Mouse (Mus musculus): ENCODE measurements around the gene Fanca. TPM values are rescaled to one million over a fixed set of nuclear protein-coding genes. Genes with fewer than 3 reads are reported as not detected.
"Not testable (repeated sequence)": the region's sequence is repeated elsewhere in the genome, so short reads cannot be mapped to it uniquely, and the experiment has no call there.

Gene Fanca
- polyA plus RNA-seq, 1 experiment from 2014 or later, result 29.0 TPM

DNA sequence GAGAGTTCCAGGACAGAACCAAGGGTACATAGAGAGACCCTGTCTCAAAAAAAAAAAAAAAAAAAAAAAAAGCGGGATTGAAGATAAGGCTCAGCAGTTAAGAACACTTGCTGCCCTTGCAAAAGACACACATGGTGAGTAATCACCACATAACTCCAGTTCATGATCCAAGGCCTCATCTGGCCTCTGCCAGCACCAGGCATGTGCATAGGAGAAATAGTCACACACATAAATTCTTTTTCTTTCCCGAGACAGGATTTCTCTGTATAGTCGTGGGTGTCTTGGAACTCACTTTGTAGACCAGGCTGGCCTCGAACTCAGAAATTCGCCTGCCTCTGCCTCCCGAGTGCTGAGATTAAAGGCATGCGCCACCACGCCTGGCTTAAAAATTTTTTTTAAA is 60.8 kb downstream of the Fanca start:
- H3K9me3 ChIP-seq; H3K4me2 ChIP-seq; H3K9ac ChIP-seq; H3K27me3 ChIP-seq; H3K27ac ChIP-seq; H3K4me3 ChIP-seq; ATAC-seq (ENCODE audit: borderline replicate concordance, extremely low read depth, low FRiP score, low TSS enrichment): not testable (repeated sequence)
- Histone ChIP-seq H3K36me3 (peaks cover 56% of the 10 kb centered on the region), H3K4me1 (peaks cover 19% of the 10 kb centered on the region)
- WGBS, result 89% methylated on average over 8 of the region's 8 CpGs

- no peak overlapping the region for H3K4me3 ChIP-seq
- H3K9ac ChIP-seq, result no peak overlapping the region
- ATAC-seq (ENCODE audit: borderline replicate concordance, extremely low read depth, low FRiP score, low TSS enrichment), result no peak
- peaks cover 20% of the 10 kb centered on the region for H3K4me1 ChIP-seq
- no peak overlapping the region for H3K27ac ChIP-seq
- H3K4me2 ChIP-seq, result no peak overlapping the region
- 85% methylated on average over 3 of the region's 3 CpGs for WGBS
- H3K9me3 ChIP-seq, result no peaks in the 10 kb centered on the region
- no peaks in the 10 kb centered on the region for H3K27me3 ChIP-seq
- H3K36me3 ChIP-seq, result peaks cover 54% of the 10 kb centered on the region
Observed at GRCm38 (mm10) chr8:123257114-123257513, 61.3 kb downstream of the Fanca start.

GRCm38 (mm10) chr8:123255170-123255569 is 63.2 kb downstream of the Fanca start:
- Histone ChIP-seq H3K4me3 (peak overlapping the region; percentile 90), H3K9me3 (no peaks in the 10 kb centered on the region), H3K27ac (no peak overlapping the region), H3K36me3 (peaks cover 52% of the 10 kb centered on the region), H3K4me1 (peaks cover 20% of the 10 kb centered on the region), H3K27me3 (no peaks in the 10 kb centered on the region), H3K9ac (peak overlapping the region; percentile 97), H3K4me2 (peak overlapping the region; percentile 92)
- ATAC-seq (ENCODE audit: borderline replicate concordance, extremely low read depth, low FRiP score, low TSS enrichment), result no peak
- 69% methylated on average over 6 of the region's 6 CpGs for WGBS

DNA sequence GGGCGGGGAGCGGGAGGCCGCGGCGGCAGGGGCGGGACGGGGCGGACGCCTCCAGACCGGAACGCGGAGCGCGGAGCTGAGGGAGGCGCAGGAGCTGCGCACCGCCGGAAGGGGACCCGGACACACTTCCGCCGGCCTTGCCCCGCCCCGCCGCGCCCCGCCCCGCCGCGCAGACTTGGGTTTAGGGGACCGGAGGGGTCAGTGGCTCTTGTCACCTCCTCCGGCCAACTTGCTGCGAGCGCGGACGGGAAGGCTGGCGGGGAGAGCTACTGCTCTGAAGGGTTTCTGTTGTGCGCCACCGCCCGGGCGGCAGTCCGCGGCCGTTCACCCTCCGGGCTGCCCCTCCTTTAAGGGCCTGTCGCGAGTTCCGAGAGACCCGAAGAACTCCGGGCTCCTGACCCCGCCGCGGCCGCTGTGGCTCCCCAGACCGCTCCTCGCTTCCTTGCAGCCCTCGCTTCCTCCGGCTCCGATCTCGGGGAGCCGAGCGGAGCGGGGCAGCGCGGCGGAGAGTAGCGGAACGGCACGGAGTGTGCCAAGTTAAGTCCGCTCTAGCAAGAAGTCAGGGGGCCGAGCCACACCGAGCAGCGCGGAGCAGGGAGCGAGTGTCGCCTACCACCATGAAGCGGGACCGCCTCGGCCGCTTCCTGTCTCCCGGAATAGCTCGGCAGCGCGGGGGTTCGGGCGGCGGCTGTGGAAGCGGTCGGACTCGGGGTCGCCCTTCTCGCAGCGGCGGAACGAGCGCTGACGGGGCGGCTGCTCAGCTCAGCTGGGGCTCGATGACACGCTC is 64.1 kb downstream of the Fanca start, which contains the start of the genes Zfp276 and Vps9d1:
Zfp276 (plus strand) TSS at position 97 of the 787 bp plus-strand sequence.
Vps9d1 (minus strand) TSS at position 250 of the 787 bp plus-strand sequence.
- H3K9me3 ChIP-seq, result no peaks in the 10 kb centered on the region
- peak; percentile 96 for ATAC-seq (ENCODE audit: borderline replicate concordance, extremely low read depth, low FRiP score, low TSS enrichment)
- H3K4me3 ChIP-seq, result peak within 1 kb of the TSS; percentile 90
- WGBS, result under 1% methylated on average over 91 of the region's 99 CpGs
- peak within 1 kb of the TSS; percentile 97 for H3K9ac ChIP-seq
- peak within 1 kb of the TSS; percentile 92 for H3K4me2 ChIP-seq
- H3K27ac ChIP-seq, result peak within 1 kb of the TSS; percentile 69
- H3K4me1 ChIP-seq, result peaks cover 20% of the 10 kb centered on the region
- peaks cover 51% of the 10 kb centered on the region for H3K36me3 ChIP-seq
- no peaks in the 10 kb centered on the region for H3K27me3 ChIP-seq

- Histone ChIP-seq H3K27me3 (no peaks in the 10 kb centered on the region), H3K27ac (peak overlapping the region; percentile 69), H3K4me2 (peak overlapping the region; percentile 92), H3K9me3 (no peaks in the 10 kb centered on the region), H3K36me3 (peaks cover 51% of the 10 kb centered on the region), H3K4me1 (peaks cover 20% of the 10 kb centered on the region), H3K4me3 (peak overlapping the region; percentile 90), H3K9ac (peak overlapping the region; percentile 97)
- WGBS, result under 1% methylated on average over 40 of the region's 40 CpGs
- no peak; the same call in 1 of the 2 replicates for ATAC-seq (ENCODE audit: borderline replicate concordance, extremely low read depth, low FRiP score, low TSS enrichment)
Observed at GRCm38 (mm10) chr8:123253451-123254098, 64.8 kb downstream of the Fanca start.

DNA sequence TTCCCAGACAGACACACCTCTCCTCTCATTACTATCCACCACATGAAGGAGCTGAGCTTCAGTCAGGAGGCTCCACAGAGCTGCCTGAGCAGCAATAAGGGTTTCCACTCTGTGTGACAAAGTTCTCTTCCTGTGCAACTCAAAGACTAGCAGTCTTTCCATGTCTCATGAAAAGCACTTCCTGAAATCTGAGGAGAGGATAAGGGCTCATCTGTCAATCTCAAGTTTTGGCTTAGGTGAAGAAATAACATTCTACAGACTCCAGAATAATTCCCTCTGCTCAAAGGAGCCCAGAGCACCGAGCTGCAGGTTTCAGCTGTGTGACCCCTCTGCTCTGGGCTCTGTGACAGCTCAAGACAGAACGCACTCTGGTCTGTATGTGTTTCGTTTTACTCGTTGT is 65.5 kb downstream of the Fanca start:
- ATAC-seq (ENCODE audit: borderline replicate concordance, extremely low read depth, low FRiP score, low TSS enrichment), result no peak
- no peaks in the 10 kb centered on the region for H3K9me3 ChIP-seq
- H3K4me2 ChIP-seq, result peak overlapping the region; percentile 92
- no peak overlapping the region for H3K27ac ChIP-seq
- no peaks in the 10 kb centered on the region for H3K27me3 ChIP-seq
- peak overlapping the region; percentile 90 for H3K4me3 ChIP-seq
- H3K9ac ChIP-seq, result peak overlapping the region; percentile 97; the same call in 1 of the 2 replicates
- peaks cover 51% of the 10 kb centered on the region for H3K36me3 ChIP-seq
- WGBS, result 41% methylated on average over 4 of the region's 4 CpGs
- peaks cover 20% of the 10 kb centered on the region for H3K4me1 ChIP-seq

DNA sequence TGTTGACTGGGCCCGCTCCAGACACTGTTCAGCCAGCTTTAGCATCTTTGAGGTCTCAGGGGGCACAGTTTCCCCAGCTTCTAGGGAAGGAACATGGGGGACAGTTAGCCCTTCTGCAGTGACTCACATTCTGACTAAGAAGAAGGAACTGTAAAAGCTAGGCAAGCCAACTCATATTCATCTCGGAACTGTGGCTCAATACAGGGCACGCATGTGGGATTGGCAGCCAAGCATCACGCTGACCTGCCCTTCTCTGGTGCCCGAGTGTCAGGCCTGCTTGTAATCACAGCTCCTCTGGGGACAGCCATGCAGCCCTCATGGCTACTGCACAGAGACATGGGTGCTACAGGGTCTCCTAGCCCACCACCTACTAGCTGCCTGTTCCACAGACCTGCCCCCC is 67.4 kb downstream of the Fanca start:
- no peak for ATAC-seq (ENCODE audit: borderline replicate concordance, extremely low read depth, low FRiP score, low TSS enrichment)
- WGBS, result 91% methylated on average over 5 of the region's 5 CpGs

DNA sequence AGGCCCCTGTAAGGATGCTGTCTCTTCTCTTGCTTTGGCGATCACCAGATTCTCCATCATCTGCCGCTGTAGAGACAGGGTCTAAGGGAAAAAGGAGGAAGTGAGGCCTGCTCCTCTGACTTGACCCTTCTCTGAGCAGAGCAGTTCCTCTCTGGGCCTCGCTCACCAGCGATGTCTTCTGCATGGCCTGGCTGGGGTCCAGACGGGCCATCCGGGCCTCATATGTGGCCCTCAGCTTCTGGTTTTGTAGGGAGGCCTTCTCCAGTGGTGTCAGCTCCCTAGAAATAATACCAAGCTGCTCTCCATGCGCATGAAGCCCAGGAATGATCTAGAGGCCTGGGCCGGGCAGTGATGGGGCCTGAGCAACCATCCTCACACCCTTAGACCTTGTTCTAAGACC is 69.8 kb downstream of the Fanca start:
- H3K27me3 ChIP-seq, result no peaks in the 10 kb centered on the region
- peaks cover 9% of the 10 kb centered on the region for H3K4me1 ChIP-seq
- WGBS, result 84% methylated on average over 8 of the region's 8 CpGs
- ATAC-seq (ENCODE audit: borderline replicate concordance, extremely low read depth, low FRiP score, low TSS enrichment), result no peak
- H3K4me2 ChIP-seq, result no peak overlapping the region
- peaks cover 66% of the 10 kb centered on the region for H3K36me3 ChIP-seq
- no peak overlapping the region for H3K27ac ChIP-seq
- no peak overlapping the region for H3K9ac ChIP-seq
- H3K9me3 ChIP-seq, result no peaks in the 10 kb centered on the region
- H3K4me3 ChIP-seq, result no peak overlapping the region

More for the DNA sequence above, 67.4 kb downstream of the Fanca start:
- Histone ChIP-seq H3K27ac (no peak overlapping the region), H3K27me3 (no peaks in the 10 kb centered on the region), H3K36me3 (peaks cover 52% of the 10 kb centered on the region), H3K4me2 (no peak overlapping the region), H3K4me1 (peaks cover 20% of the 10 kb centered on the region), H3K9ac (no peak overlapping the region), H3K4me3 (no peak overlapping the region), H3K9me3 (no peaks in the 10 kb centered on the region)

DNA sequence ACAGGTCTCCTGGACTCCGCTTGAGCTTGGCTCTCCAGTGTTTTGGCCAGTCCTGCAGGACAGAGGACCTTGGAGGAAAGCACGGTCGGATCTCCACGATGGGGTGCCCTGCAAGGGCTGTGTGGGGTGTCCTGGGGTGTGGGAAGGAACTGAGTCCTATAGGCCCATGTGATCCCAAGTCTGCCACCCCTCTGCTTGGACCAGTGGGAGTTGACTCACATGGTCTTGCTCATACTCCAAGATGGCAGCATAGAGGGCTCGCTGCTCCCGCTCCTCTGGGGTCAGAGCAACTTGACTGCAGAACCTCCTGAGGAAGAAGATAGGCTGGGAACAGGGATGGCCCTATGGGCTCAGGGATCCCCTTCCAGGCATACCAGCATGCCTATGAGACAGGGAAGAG is 70.6 kb downstream of the Fanca start:
- no peak overlapping the region for H3K4me3 ChIP-seq
- no peak overlapping the region for H3K9ac ChIP-seq
- ATAC-seq (ENCODE audit: borderline replicate concordance, extremely low read depth, low FRiP score, low TSS enrichment), result 0 out of 2 replicates have a peak, but pooled peaks have one; percentile 24
- no peaks in the 10 kb centered on the region for H3K9me3 ChIP-seq
- WGBS, result 96% methylated on average over 6 of the region's 6 CpGs
- no peaks in the 10 kb centered on the region for H3K27me3 ChIP-seq
- no peak overlapping the region for H3K27ac ChIP-seq
- H3K4me2 ChIP-seq, result no peak overlapping the region
- peaks cover 2% of the 10 kb centered on the region for H3K4me1 ChIP-seq
- H3K36me3 ChIP-seq, result peaks cover 66% of the 10 kb centered on the region

GRCm38 (mm10) chr8:123245543-123245942 is 72.8 kb downstream of the Fanca start:
- Histone ChIP-seq H3K27ac (no peak overlapping the region), H3K9ac (no peak overlapping the region), H3K36me3 (peaks cover 64% of the 10 kb centered on the region), H3K27me3 (no peaks in the 10 kb centered on the region), H3K9me3 (no peaks in the 10 kb centered on the region), H3K4me1 (no peaks in the 10 kb centered on the region), H3K4me2 (no peak overlapping the region), H3K4me3 (no peak overlapping the region)
- WGBS, result 83% methylated on average over 12 of the region's 12 CpGs
- ATAC-seq (ENCODE audit: borderline replicate concordance, extremely low read depth, low FRiP score, low TSS enrichment), result no peak

DNA sequence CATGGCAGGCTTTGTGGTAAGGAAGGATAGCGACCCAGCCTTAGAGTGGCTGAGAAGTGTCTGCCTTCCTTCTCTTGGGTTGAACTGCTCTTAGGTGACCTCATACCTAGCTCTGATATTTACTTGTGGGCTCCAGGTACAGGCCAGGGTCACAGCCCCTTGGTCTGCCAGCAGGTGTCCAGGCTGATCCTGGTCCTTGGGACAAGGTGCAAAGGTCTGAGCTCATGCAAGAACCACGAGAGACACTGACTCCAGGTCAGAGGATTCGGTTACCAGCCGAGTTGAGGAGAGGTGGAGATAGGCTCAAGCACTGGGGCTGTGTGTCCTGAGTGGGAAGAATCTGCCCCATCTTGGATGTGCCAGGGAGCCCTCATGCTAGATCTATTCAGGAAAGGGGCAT is 74.0 kb downstream of the Fanca start:
- no peak overlapping the region for H3K9ac ChIP-seq
- H3K27ac ChIP-seq, result no peak overlapping the region
- no peak for ATAC-seq (ENCODE audit: borderline replicate concordance, extremely low read depth, low FRiP score, low TSS enrichment)
- no peaks in the 10 kb centered on the region for H3K27me3 ChIP-seq
- H3K4me3 ChIP-seq, result no peak overlapping the region
- 83% methylated on average over 4 of the region's 4 CpGs for WGBS
- no peaks in the 10 kb centered on the region for H3K4me1 ChIP-seq
- H3K9me3 ChIP-seq, result no peaks in the 10 kb centered on the region
- H3K4me2 ChIP-seq, result no peak overlapping the region
- H3K36me3 ChIP-seq, result peaks cover 54% of the 10 kb centered on the region

- no peak overlapping the region for H3K27ac ChIP-seq
- no peak overlapping the region for H3K9ac ChIP-seq
- no peaks in the 10 kb centered on the region for H3K27me3 ChIP-seq
- no peaks in the 10 kb centered on the region for H3K9me3 ChIP-seq
- H3K4me1 ChIP-seq, result no peaks in the 10 kb centered on the region
- peaks cover 41% of the 10 kb centered on the region for H3K36me3 ChIP-seq
- ATAC-seq (ENCODE audit: borderline replicate concordance, extremely low read depth, low FRiP score, low TSS enrichment), result no peak
- no peak overlapping the region for H3K4me3 ChIP-seq
- 68% methylated on average over 11 of the region's 11 CpGs for WGBS
- no peak overlapping the region for H3K4me2 ChIP-seq
Observed at GRCm38 (mm10) chr8:123243053-123243452, 75.3 kb downstream of the Fanca start.
